Mouse (Mus musculus): ENCODE data around the gene Lypd3. TPM values are rescaled to one million over a fixed set of nuclear protein-coding genes. Genes with fewer than 3 reads are reported as not detected.

The Lypd3 gene
- polyA plus RNA-seq, 1 experiment from 2014 or later, result 42.2 TPM

- H3K4me2 ChIP-seq, result no peak overlapping the region
- peak overlapping the region; percentile 0; the same call in 1 of the 2 replicates for H3K27ac ChIP-seq
- no peaks in the 10 kb centered on the region for H3K36me3 ChIP-seq
- no peak overlapping the region for H3K9ac ChIP-seq
- peaks cover 13% of the 10 kb centered on the region for H3K4me1 ChIP-seq
- ATAC-seq (ENCODE audit: insufficient read depth, low FRiP score, low read depth), result no peak
- WGBS, result 61% methylated on average over 15 of the region's 15 CpGs
- no peak overlapping the region for H3K4me3 ChIP-seq (replicated peaks)
- H3K9me3 ChIP-seq, result no peaks in the 10 kb centered on the region
- H3K27me3 ChIP-seq (replicated peaks), result no peaks in the 10 kb centered on the region
These were observed 36.9 kb upstream of the Lypd3 start for GRCm38 (mm10) chr7:24599211-24600067.

GRCm38 (mm10) chr7:24600941-24601597 is 35.3 kb upstream of the Lypd3 start:
- Histone ChIP-seq H3K9ac (no peak overlapping the region), H3K4me3 (replicated peaks) (no peak overlapping the region), H3K27me3 (replicated peaks) (no peaks in the 10 kb centered on the region), H3K4me2 (peak overlapping the region; percentile 42), H3K9me3 (no peaks in the 10 kb centered on the region), H3K36me3 (no peaks in the 10 kb centered on the region), H3K27ac (no peak overlapping the region), H3K4me1 (peaks cover 3% of the 10 kb centered on the region; the same call in 1 of the 2 replicates)
- peak; percentile 71; the same call in 1 of the 2 replicates for ATAC-seq (ENCODE audit: insufficient read depth, low FRiP score, low read depth)
- 4% methylated on average over 13 of the region's 13 CpGs for WGBS

- no peak overlapping the region for H3K27ac ChIP-seq
- 74% methylated on average over 7 of the region's 7 CpGs for WGBS
- peaks cover 9% of the 10 kb centered on the region for H3K4me1 ChIP-seq
- H3K36me3 ChIP-seq, result no peaks in the 10 kb centered on the region
- H3K4me3 ChIP-seq (replicated peaks), result no peak overlapping the region
- no peaks in the 10 kb centered on the region for H3K9me3 ChIP-seq
- no peak for ATAC-seq (ENCODE audit: insufficient read depth, low FRiP score, low read depth)
- H3K27me3 ChIP-seq (replicated peaks), result 0 out of 2 replicates have a peak, but pooled peaks cover 5% of the 10 kb centered on the region
- no peak overlapping the region for H3K4me2 ChIP-seq
- no peak overlapping the region for H3K9ac ChIP-seq
These were observed 30.8 kb upstream of the Lypd3 start for GRCm38 (mm10) chr7:24605561-24605960.

GRCm38 (mm10) chr7:24606046-24606445 is 30.3 kb upstream of the Lypd3 start:
- no peaks in the 10 kb centered on the region for H3K9me3 ChIP-seq
- ATAC-seq (ENCODE audit: insufficient read depth, low FRiP score, low read depth), result no peak
- 85% methylated on average over 7 of the region's 7 CpGs for WGBS
- no peak overlapping the region for H3K4me2 ChIP-seq
- peaks cover 12% of the 10 kb centered on the region for H3K4me1 ChIP-seq
- H3K27me3 ChIP-seq (replicated peaks), result peaks cover 5% of the 10 kb centered on the region; the same call in 1 of the 2 replicates
- H3K4me3 ChIP-seq (replicated peaks), result no peak overlapping the region
- no peak overlapping the region for H3K9ac ChIP-seq
- no peaks in the 10 kb centered on the region for H3K36me3 ChIP-seq
- no peak overlapping the region for H3K27ac ChIP-seq

GRCm38 (mm10) chr7:24608017-24608416 is 28.3 kb upstream of the Lypd3 start:
- Histone ChIP-seq H3K9me3 (no peaks in the 10 kb centered on the region), H3K4me2 (no peak overlapping the region), H3K36me3 (no peaks in the 10 kb centered on the region), H3K27ac (no peak overlapping the region), H3K27me3 (replicated peaks) (peaks cover 21% of the 10 kb centered on the region; the same call in 1 of the 2 replicates), H3K4me3 (replicated peaks) (no peak overlapping the region), H3K4me1 (peaks cover 18% of the 10 kb centered on the region), H3K9ac (no peak overlapping the region)
- WGBS, result 51% methylated on average over 6 of the region's 6 CpGs
- ATAC-seq (ENCODE audit: insufficient read depth, low FRiP score, low read depth), result peak; percentile 72

GRCm38 (mm10) chr7:24608561-24608960 is 27.8 kb upstream of the Lypd3 start:
- H3K36me3 ChIP-seq, result no peaks in the 10 kb centered on the region
- H3K27ac ChIP-seq, result no peak overlapping the region
- H3K4me1 ChIP-seq, result peaks cover 18% of the 10 kb centered on the region
- peaks cover 21% of the 10 kb centered on the region; the same call in 1 of the 2 replicates for H3K27me3 ChIP-seq (replicated peaks)
- no peak overlapping the region for H3K4me2 ChIP-seq
- 70% methylated on average over 8 of the region's 8 CpGs for WGBS
- H3K4me3 ChIP-seq (replicated peaks), result no peak overlapping the region
- no peak overlapping the region for H3K9ac ChIP-seq
- H3K9me3 ChIP-seq, result no peaks in the 10 kb centered on the region
- ATAC-seq (ENCODE audit: insufficient read depth, low FRiP score, low read depth), result no peak

GRCm38 (mm10) chr7:24610144-24610878 is 26.0 kb upstream of the Lypd3 start, which contains the start of gene Phldb3:
TSS of gene Phldb3 (plus strand) at chr7:24610763.
- Histone ChIP-seq H3K36me3 (no peaks in the 10 kb centered on the region), H3K27ac (peak within 1 kb of the TSS; percentile 90), H3K9me3 (no peaks in the 10 kb centered on the region), H3K27me3 (replicated peaks) (peaks cover 21% of the 10 kb centered on the region; the same call in 1 of the 2 replicates), H3K4me3 (replicated peaks) (peak within 1 kb of the TSS; percentile 60), H3K4me1 (peaks cover 18% of the 10 kb centered on the region), H3K9ac (peak within 1 kb of the TSS; percentile 50; the same call in 1 of the 2 replicates), H3K4me2 (peak within 1 kb of the TSS; percentile 92)
- 4% methylated on average over 24 of the region's 27 CpGs for WGBS
- peak; percentile 68 for ATAC-seq (ENCODE audit: insufficient read depth, low FRiP score, low read depth)

- Histone ChIP-seq H3K4me1 (peaks cover 18% of the 10 kb centered on the region), H3K9me3 (no peaks in the 10 kb centered on the region), H3K36me3 (no peaks in the 10 kb centered on the region), H3K27ac (peak overlapping the region; percentile 90), H3K4me3 (replicated peaks) (peak overlapping the region; percentile 60), H3K9ac (peak overlapping the region; percentile 50; the same call in 1 of the 2 replicates), H3K27me3 (replicated peaks) (peaks cover 21% of the 10 kb centered on the region; the same call in 1 of the 2 replicates), H3K4me2 (peak overlapping the region; percentile 92)
- peak; percentile 73 for ATAC-seq (ENCODE audit: insufficient read depth, low FRiP score, low read depth)
- WGBS, result under 1% methylated on average over 36 of the region's 36 CpGs
These were observed 25.4 kb upstream of the Lypd3 start for GRCm38 (mm10) chr7:24610879-24611494.

GRCm38 (mm10) chr7:24611709-24612108 is 24.6 kb upstream of the Lypd3 start:
- 13% methylated on average over 7 of the region's 7 CpGs for WGBS
- Histone ChIP-seq H3K9me3 (no peaks in the 10 kb centered on the region), H3K27ac (no peak overlapping the region), H3K9ac (no peak overlapping the region; the same call in 1 of the 2 replicates), H3K27me3 (replicated peaks) (peaks cover 21% of the 10 kb centered on the region; the same call in 1 of the 2 replicates), H3K4me1 (peaks cover 18% of the 10 kb centered on the region), H3K4me2 (peak overlapping the region; percentile 92), H3K4me3 (replicated peaks) (peak overlapping the region; percentile 60), H3K36me3 (no peaks in the 10 kb centered on the region)
- ATAC-seq (ENCODE audit: insufficient read depth, low FRiP score, low read depth), result no peak

- H3K4me2 ChIP-seq, result peak overlapping the region; percentile 47
- WGBS, result 4% methylated on average over 27 of the region's 27 CpGs
- H3K9ac ChIP-seq, result no peak overlapping the region
- H3K27ac ChIP-seq, result no peak overlapping the region
- H3K4me1 ChIP-seq, result peaks cover 18% of the 10 kb centered on the region
- H3K9me3 ChIP-seq, result no peaks in the 10 kb centered on the region
- ATAC-seq (ENCODE audit: insufficient read depth, low FRiP score, low read depth), result no peak
- peaks cover 21% of the 10 kb centered on the region; the same call in 1 of the 2 replicates for H3K27me3 ChIP-seq (replicated peaks)
- H3K4me3 ChIP-seq (replicated peaks), result peak overlapping the region; percentile 24
- no peaks in the 10 kb centered on the region for H3K36me3 ChIP-seq
These were observed 23.9 kb upstream of the Lypd3 start for GRCm38 (mm10) chr7:24612308-24612910.

GRCm38 (mm10) chr7:24614816-24615215 is 21.5 kb upstream of the Lypd3 start:
- peaks cover 18% of the 10 kb centered on the region for H3K4me1 ChIP-seq
- no peaks in the 10 kb centered on the region for H3K9me3 ChIP-seq
- no peak for ATAC-seq (ENCODE audit: insufficient read depth, low FRiP score, low read depth)
- H3K27me3 ChIP-seq (replicated peaks), result peaks cover 21% of the 10 kb centered on the region; the same call in 1 of the 2 replicates
- H3K4me3 ChIP-seq (replicated peaks), result no peak overlapping the region
- WGBS, result 67% methylated on average over 13 of the region's 13 CpGs
- no peak overlapping the region for H3K27ac ChIP-seq
- H3K4me2 ChIP-seq, result no peak overlapping the region
- no peaks in the 10 kb centered on the region; the same call in 1 of the 2 replicates for H3K36me3 ChIP-seq
- H3K9ac ChIP-seq, result no peak overlapping the region
